Mouse (Mus musculus) heart, embryonic 12.5 days (tissue): ENCODE results near the gene Sh3kbp1. TPM values are rescaled to one million over a fixed set of nuclear protein-coding genes. Genes with fewer than 3 reads are reported as not detected.
"Not testable (repeated sequence)": the region's sequence is repeated elsewhere in the genome, so short reads cannot be mapped to it uniquely, and the experiment has no call there.

Experiments used
- ATAC-seq: fragments of 200-750 bp; cut with Nextera tagmentation; 2 replicates; pipeline ENCODE4 v1.8.0; 2017; ENCODE audit warnings: moderate TSS enrichment, moderate library complexity; ENCODE audit not compliant: insufficient number of reproducible peaks, low FRiP score
- H3K27ac ChIP-seq: fragments of 300-500 bp; sonication (generic); 2 replicates; pipeline ENCODE4 v1.5.1; 2016; ENCODE audit warnings: mild to moderate bottlenecking, moderate library complexity; ENCODE audit not compliant: poor library complexity, severe bottlenecking
- H3K27me3 ChIP-seq: fragments of 300-500 bp; sonication (generic); replicated peaks from 2 replicates; pipeline ENCODE4 v1.6.1; 2016; ENCODE audit warnings: mild to moderate bottlenecking, moderate library complexity
- H3K36me3 ChIP-seq: fragments of 300-500 bp; sonication (generic); 2 replicates; pipeline ENCODE4 v1.6.1; 2016; ENCODE audit warnings: mild to moderate bottlenecking, moderate library complexity
- H3K4me1 ChIP-seq: fragments of 300-500 bp; sonication (generic); replicated peaks from 2 replicates; pipeline ENCODE4 v1.6.1; 2016; ENCODE audit warnings: mild to moderate bottlenecking
- H3K4me2 ChIP-seq: fragments of 300-500 bp; sonication (generic); 2 replicates; pipeline ENCODE4 v1.6.1; 2016; ENCODE audit warnings: mild to moderate bottlenecking, moderate library complexity
- H3K4me3 ChIP-seq: fragments of 300-500 bp; sonication (generic); 2 replicates; pipeline ENCODE4 v1.5.1; 2016; ENCODE audit warnings: mild to moderate bottlenecking
- H3K9ac ChIP-seq: fragments of 300-500 bp; sonication (generic); 2 replicates; pipeline ENCODE4 v1.6.1; 2016; ENCODE audit warnings: mild to moderate bottlenecking, moderate library complexity
- H3K9me3 ChIP-seq: fragments of 300-500 bp; sonication (generic); replicated peaks from 2 replicates; pipeline ENCODE4 v1.6.1; 2016; ENCODE audit warnings: mild to moderate bottlenecking, moderate library complexity
- WGBS: fragments of 180-500 bp; shearing (Covaris S2); methylation state at CpG from one replicate; pipeline ENCODE4 v1.1.7; 2016; 5-methylcytosine and 5-hydroxymethylcytosine counted together
- polyA plus RNA-seq: library from polyadenylated mRNA; unstranded; fragments of >200 nt; fragmentation: Nextera tagmentation; extraction: Ambion mirVana; gene quantifications from 2 replicates; pipeline ENCODE4 v1.2.1, GENCODE M21; 2016

The Sh3kbp1 gene
- polyA plus RNA-seq: 85.3 and 92.7 TPM in 2 replicates

GRCm38 (mm10) chrX:159626907-159627587 lies at the start of gene Sh3kbp1:
Gene Sh3kbp1, plus strand, starts transcription at chrX:159627272.
- peaks cover 7% of the 10 kb centered on the region; the same call in 1 of the 2 replicates for H3K4me1 ChIP-seq
- H3K9ac ChIP-seq: peak within 1 kb of the TSS; percentile 78
- H3K27me3 ChIP-seq: no peaks in the 10 kb centered on the region; the same call in 1 of the 2 replicates
- H3K9me3 ChIP-seq: no peaks in the 10 kb centered on the region
- peak; percentile 90 for ATAC-seq
- peak within 1 kb of the TSS; percentile 18; the same call in 1 of the 2 replicates for H3K27ac ChIP-seq
- peak within 1 kb of the TSS; percentile 87 for H3K4me2 ChIP-seq
- no peaks in the 10 kb centered on the region for H3K36me3 ChIP-seq
- peak within 1 kb of the TSS; percentile 72 for H3K4me3 ChIP-seq
- WGBS: 16% methylated on average over 55 of the region's 60 CpGs

- not testable (repeated sequence) for H3K4me1 ChIP-seq, H3K4me3 ChIP-seq, H3K27ac ChIP-seq, H3K27me3 ChIP-seq, ATAC-seq, H3K9ac ChIP-seq, H3K4me2 ChIP-seq, H3K36me3 ChIP-seq, H3K9me3 ChIP-seq
- WGBS: 88% methylated on average over 7 of the region's 7 CpGs
Measured at GRCm38 (mm10) chrX:159584738-159585137, 42.3 kb upstream of the Sh3kbp1 start.

GRCm38 (mm10) chrX:159591633-159592032 lies 35.4 kb upstream of the Sh3kbp1 start:
- WGBS: 70% methylated on average over 1 of the region's 1 CpGs
- Histone ChIP-seq H3K36me3 (no peaks in the 10 kb centered on the region), H3K4me2 (no peak overlapping the region), H3K4me1 (no peaks in the 10 kb centered on the region), H3K4me3 (no peak overlapping the region), H3K9me3 (no peaks in the 10 kb centered on the region), H3K27ac (no peak overlapping the region), H3K27me3 (no peaks in the 10 kb centered on the region), H3K9ac (no peak overlapping the region)
- ATAC-seq: no peak

GRCm38 (mm10) chrX:159597502-159597901 lies 29.6 kb upstream of the Sh3kbp1 start:
- no peak overlapping the region for H3K27ac ChIP-seq
- H3K4me2 ChIP-seq: no peak overlapping the region
- H3K4me3 ChIP-seq: no peak overlapping the region
- no peak overlapping the region for H3K9ac ChIP-seq
- H3K27me3 ChIP-seq: no peaks in the 10 kb centered on the region
- ATAC-seq: no peak
- no peaks in the 10 kb centered on the region for H3K4me1 ChIP-seq
- 64% methylated on average over 1 of the region's 1 CpGs for WGBS
- no peaks in the 10 kb centered on the region for H3K36me3 ChIP-seq
- no peaks in the 10 kb centered on the region for H3K9me3 ChIP-seq

GRCm38 (mm10) chrX:159604832-159605231 lies 22.2 kb upstream of the Sh3kbp1 start:
- H3K9me3 ChIP-seq: no peaks in the 10 kb centered on the region
- no peak for ATAC-seq
- 76% methylated on average over 2 of the region's 2 CpGs for WGBS
- no peak overlapping the region for H3K27ac ChIP-seq
- no peaks in the 10 kb centered on the region for H3K36me3 ChIP-seq
- no peaks in the 10 kb centered on the region for H3K4me1 ChIP-seq
- no peaks in the 10 kb centered on the region for H3K27me3 ChIP-seq
- no peak overlapping the region for H3K4me3 ChIP-seq
- no peak overlapping the region for H3K9ac ChIP-seq
- no peak overlapping the region for H3K4me2 ChIP-seq

- no peak overlapping the region for H3K27ac ChIP-seq
- no peak overlapping the region for H3K4me2 ChIP-seq
- 37% methylated on average over 6 of the region's 6 CpGs for WGBS
Measured at GRCm38 (mm10) chrX:159606936-159607335, 20.1 kb upstream of the Sh3kbp1 start.

GRCm38 (mm10) chrX:159626208-159626906 lies 715 bp upstream of the Sh3kbp1 start:
- H3K9ac ChIP-seq: peak overlapping the region; percentile 45
- 14% methylated on average over 12 of the region's 12 CpGs for WGBS
- peak overlapping the region; percentile 87 for H3K4me2 ChIP-seq
- ATAC-seq: peak; percentile 39
- H3K4me3 ChIP-seq: peak overlapping the region; percentile 72
- no peaks in the 10 kb centered on the region for H3K9me3 ChIP-seq
- no peaks in the 10 kb centered on the region for H3K36me3 ChIP-seq
- H3K27ac ChIP-seq: no peak overlapping the region
- H3K4me1 ChIP-seq: peaks cover 7% of the 10 kb centered on the region; the same call in 1 of the 2 replicates
- H3K27me3 ChIP-seq: no peaks in the 10 kb centered on the region; the same call in 1 of the 2 replicates

More at GRCm38 (mm10) chrX:159606936-159607335, 20.1 kb upstream of the Sh3kbp1 start:
- H3K9ac ChIP-seq: no peak overlapping the region
- no peaks in the 10 kb centered on the region for H3K27me3 ChIP-seq
- no peak for ATAC-seq
- no peak overlapping the region for H3K4me3 ChIP-seq
- H3K36me3 ChIP-seq: no peaks in the 10 kb centered on the region
- no peaks in the 10 kb centered on the region for H3K9me3 ChIP-seq
- no peaks in the 10 kb centered on the region for H3K4me1 ChIP-seq

- peak overlapping the region; percentile 87 for H3K4me2 ChIP-seq
- H3K9ac ChIP-seq: peak overlapping the region; percentile 78
- H3K36me3 ChIP-seq: no peaks in the 10 kb centered on the region
- no peaks in the 10 kb centered on the region for H3K9me3 ChIP-seq
- H3K27ac ChIP-seq: peak overlapping the region; percentile 18; the same call in 1 of the 2 replicates
- H3K4me1 ChIP-seq: peaks cover 7% of the 10 kb centered on the region; the same call in 1 of the 2 replicates
- peak; percentile 82 for ATAC-seq
- H3K27me3 ChIP-seq: no peaks in the 10 kb centered on the region; the same call in 1 of the 2 replicates
- peak overlapping the region; percentile 72 for H3K4me3 ChIP-seq
- whole genome bisulfite sequencing: 15% methylated on average over 56 of the region's 56 CpGs
Measured at GRCm38 (mm10) chrX:159627588-159628566, 805 bp downstream of the Sh3kbp1 start.

- H3K4me2 ChIP-seq: peak overlapping the region; percentile 87
- no peak for ATAC-seq
- H3K36me3 ChIP-seq: no peaks in the 10 kb centered on the region
- H3K27ac ChIP-seq: no peak overlapping the region
- no peaks in the 10 kb centered on the region for H3K9me3 ChIP-seq
- WGBS: 37% methylated on average over 4 of the region's 4 CpGs
- no peaks in the 10 kb centered on the region; the same call in 1 of the 2 replicates for H3K27me3 ChIP-seq
- H3K9ac ChIP-seq: no peak overlapping the region
- peaks cover 7% of the 10 kb centered on the region; the same call in 1 of the 2 replicates for H3K4me1 ChIP-seq
- peak overlapping the region; percentile 72 for H3K4me3 ChIP-seq
Measured at GRCm38 (mm10) chrX:159628629-159629028, 1.6 kb downstream of the Sh3kbp1 start.

GRCm38 (mm10) chrX:159629203-159629602 lies 2.1 kb downstream of the Sh3kbp1 start:
- 0 out of 2 replicates have a peak overlapping the region, but pooled peaks have one; percentile 87 for H3K4me2 ChIP-seq
- no peaks in the 10 kb centered on the region for H3K36me3 ChIP-seq

More at GRCm38 (mm10) chrX:159629203-159629602, 2.1 kb downstream of the Sh3kbp1 start:
- Histone ChIP-seq H3K4me3 (no peak overlapping the region), H3K4me1 (peaks cover 7% of the 10 kb centered on the region; the same call in 1 of the 2 replicates), H3K27ac (no peak overlapping the region), H3K9me3 (no peaks in the 10 kb centered on the region), H3K9ac (no peak overlapping the region), H3K27me3 (no peaks in the 10 kb centered on the region; the same call in 1 of the 2 replicates)
- 34% methylated on average over 2 of the region's 2 CpGs for WGBS
- ATAC-seq: no peak
